In genomic region chr7:143034519-143035450, GRCm38 (mm10) we compare ENCODE assay signal across 12 mouse cellular contexts. TPM values are rescaled to one million over a fixed set of nuclear protein-coding genes. Genes with fewer than 3 reads are reported as not detected.
"Had no signal": no experiment of that assay in that cellular context is flagged by ENCODE, and none has a peak within 500 bp of the region (broad histone marks: within the 10 kb centered on the region; RNA-seq: fewer than 3 reads in every experiment).

No protein-coding gene starts in this region.

- H3K27ac ChIP-seq: limb, embryonic 13.5 days; liver, embryonic 14.5 days; midbrain, embryonic 13.5 days; neural tube, embryonic 15.5 days; stomach, postnatal 0 days had no signal

- ATAC-seq: midbrain, embryonic 13.5 days had no signal

- H3K9me3 ChIP-seq: limb, embryonic 13.5 days; midbrain, embryonic 13.5 days; neural tube, embryonic 15.5 days had no signal

- H3K4me2 ChIP-seq: limb, embryonic 13.5 days; midbrain, embryonic 13.5 days; neural tube, embryonic 15.5 days had no signal

- DNase-seq: kidney, postnatal 14 days; left cerebral cortex, postnatal 4 days; lung, adult 18-20 months; right cerebral cortex, adult 18-20 months; right cerebral cortex, postnatal 25 days had no signal

- H3K4me3 ChIP-seq: limb, embryonic 13.5 days; midbrain, embryonic 13.5 days; myocyte; neural tube, embryonic 15.5 days had no signal

- H3K4me1 ChIP-seq: limb, embryonic 13.5 days; midbrain, embryonic 13.5 days; neural tube, embryonic 15.5 days had no signal

- H3K27me3 ChIP-seq: limb, embryonic 13.5 days; midbrain, embryonic 13.5 days; neural tube, embryonic 15.5 days had no signal

- H3K9ac ChIP-seq: limb, embryonic 13.5 days; liver, embryonic 14.5 days; midbrain, embryonic 13.5 days; neural tube, embryonic 15.5 days had no signal

RNA-seq across cellular contexts. Expression of gene Tspan32, which starts 29.9 kb away (rescaled TPM):
- total RNA-seq: left cerebral cortex, postnatal 4 days had no signal

RNA-seq across cellular contexts. Expression of gene Trpm5, which starts 59.7 kb away (rescaled TPM):
- total RNA-seq: left cerebral cortex, adult 18-20 months had no signal
